Mouse (Mus musculus): ENCODE measurements at regions not wholly inside any gene's neighbourhood (a gene's known extent, or its start where the extent isn't known, plus 50 kb on each side); places are given as distances from the start of the nearest gene placed in this dataset.

- H3K4me2 ChIP-seq (ENCODE audit: low read depth, severe bottlenecking) = no peak overlapping the region
- no peak for ATAC-seq (ENCODE audit: insufficient number of reproducible peaks, low FRiP score, low TSS enrichment, low read depth)
- H3K4me1 ChIP-seq (ENCODE audit: control insufficient read depth, insufficient read depth, low read length) = no peaks in the 10 kb centered on the region
- DNase-seq (ENCODE audit: low spot score) = no peak
- no peak overlapping the region for H3K27ac ChIP-seq (replicated peaks; ENCODE audit: low read depth, low read length)
- 77% methylated on average over 5 of the region's 5 CpGs for WGBS
- H3K4me3 ChIP-seq (ENCODE audit: low read depth, low read length) = no peak overlapping the region
- H3K9me3 ChIP-seq (ENCODE audit: control insufficient read depth, low read length) = no peaks in the 10 kb centered on the region
- H3K36me3 ChIP-seq (ENCODE audit: control insufficient read depth, insufficient read depth, low read length) = no peaks in the 10 kb centered on the region
- H3K9ac ChIP-seq (ENCODE audit: low read length) = no peak overlapping the region
- H3K27me3 ChIP-seq (ENCODE audit: control insufficient read depth, insufficient read depth, low read length) = no peaks in the 10 kb centered on the region
Observed at GRCm38 (mm10) chr11:55926366-55926765, 114.4 kb downstream of the Nmur2 start.

DNA sequence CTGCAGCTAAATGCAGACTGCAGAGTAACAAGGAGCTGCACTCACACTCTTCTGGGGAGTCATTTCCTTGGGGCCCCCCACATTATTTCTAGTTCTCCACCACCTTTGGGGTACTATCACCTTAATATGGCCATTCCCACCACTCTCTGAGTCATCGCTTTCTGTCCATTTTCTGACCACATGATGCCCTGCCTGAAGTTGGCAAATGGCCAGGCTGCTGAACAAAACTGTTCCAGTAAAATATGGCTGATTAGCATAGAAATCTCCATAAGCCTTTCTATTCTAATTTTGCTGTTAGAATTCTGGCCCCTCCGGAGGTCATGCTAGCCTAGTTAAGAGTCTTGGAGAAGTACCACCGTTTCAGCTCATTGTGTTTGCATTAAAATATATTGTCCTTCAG is 121.7 kb downstream of the Nmur2 start:
- Histone ChIP-seq H3K27ac (replicated peaks; ENCODE audit: low read depth, low read length) (no peak overlapping the region), H3K4me3 (ENCODE audit: low read depth, low read length) (no peak overlapping the region), H3K27me3 (ENCODE audit: control insufficient read depth, insufficient read depth, low read length) (no peaks in the 10 kb centered on the region), H3K4me1 (ENCODE audit: control insufficient read depth, insufficient read depth, low read length) (no peaks in the 10 kb centered on the region), H3K9ac (ENCODE audit: low read length) (no peak overlapping the region), H3K4me2 (ENCODE audit: low read depth, severe bottlenecking) (no peak overlapping the region), H3K9me3 (ENCODE audit: control insufficient read depth, low read length) (no peaks in the 10 kb centered on the region), H3K36me3 (ENCODE audit: control insufficient read depth, insufficient read depth, low read length) (no peaks in the 10 kb centered on the region)
- ATAC-seq (ENCODE audit: insufficient number of reproducible peaks, low FRiP score, low TSS enrichment, low read depth) = no peak
- WGBS = 89% methylated on average over 3 of the region's 3 CpGs
- no peak for DNase-seq (ENCODE audit: low spot score)

DNA sequence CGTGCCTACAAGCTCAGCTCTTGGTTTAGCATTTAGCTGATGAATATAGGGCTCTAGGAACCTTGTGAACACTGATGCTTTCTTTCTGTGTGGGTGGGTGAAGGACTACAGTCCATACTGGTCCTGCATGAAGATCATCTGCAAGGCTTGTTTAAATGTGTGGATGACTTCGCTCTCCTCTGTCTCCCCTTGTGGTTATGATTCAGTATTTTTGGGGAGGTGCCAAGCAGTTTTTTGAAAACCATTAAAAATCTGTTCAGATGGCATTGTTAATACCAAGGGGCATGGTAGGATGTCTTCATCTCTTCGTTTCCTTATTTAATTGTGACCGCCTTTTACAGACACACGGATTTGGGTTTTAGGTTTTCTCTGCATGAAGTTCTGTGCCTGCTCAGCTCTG is 122.4 kb downstream of the Nmur2 start:
- Histone ChIP-seq H3K36me3 (ENCODE audit: control insufficient read depth, insufficient read depth, low read length) (no peaks in the 10 kb centered on the region), H3K27me3 (ENCODE audit: control insufficient read depth, insufficient read depth, low read length) (no peaks in the 10 kb centered on the region), H3K4me2 (ENCODE audit: low read depth, severe bottlenecking) (no peak overlapping the region), H3K4me3 (ENCODE audit: low read depth, low read length) (no peak overlapping the region), H3K9ac (ENCODE audit: low read length) (no peak overlapping the region), H3K27ac (replicated peaks; ENCODE audit: low read depth, low read length) (no peak overlapping the region), H3K9me3 (ENCODE audit: control insufficient read depth, low read length) (no peaks in the 10 kb centered on the region), H3K4me1 (ENCODE audit: control insufficient read depth, insufficient read depth, low read length) (no peaks in the 10 kb centered on the region)
- DNase-seq (ENCODE audit: low spot score) = no peak
- WGBS = 90% methylated on average over 5 of the region's 5 CpGs
- ATAC-seq (ENCODE audit: insufficient number of reproducible peaks, low FRiP score, low TSS enrichment, low read depth) = no peak

DNA sequence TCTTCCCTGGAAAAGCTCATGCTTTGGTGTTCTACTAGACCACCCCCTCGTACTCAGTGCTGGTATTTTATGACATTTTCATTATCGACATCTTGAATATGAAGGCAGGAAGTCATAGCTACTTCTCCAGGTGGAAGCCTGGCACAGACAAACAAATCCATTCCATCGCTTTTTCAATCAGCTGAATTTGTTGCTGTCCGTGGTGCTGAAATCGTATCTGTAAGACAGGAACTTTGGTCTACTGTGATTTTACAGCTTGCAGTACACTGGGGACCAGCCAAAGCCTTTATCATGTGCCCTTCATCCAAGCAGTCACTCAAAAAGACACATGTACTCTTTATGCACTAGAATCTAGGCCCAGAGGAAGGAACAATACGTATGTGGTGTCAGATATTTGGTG is 143.3 kb downstream of the Nmur2 start:
- WGBS = 18% methylated on average over 6 of the region's 6 CpGs
- no peaks in the 10 kb centered on the region for H3K27me3 ChIP-seq (ENCODE audit: control insufficient read depth, insufficient read depth, low read length)
- H3K36me3 ChIP-seq (ENCODE audit: control insufficient read depth, insufficient read depth, low read length) = no peaks in the 10 kb centered on the region
- H3K9ac ChIP-seq (ENCODE audit: low read length) = no peak overlapping the region
- H3K4me2 ChIP-seq (ENCODE audit: low read depth, severe bottlenecking) = no peak overlapping the region
- H3K4me1 ChIP-seq (ENCODE audit: control insufficient read depth, insufficient read depth, low read length) = no peaks in the 10 kb centered on the region
- H3K27ac ChIP-seq (replicated peaks; ENCODE audit: low read depth, low read length) = no peak overlapping the region
- no peak for ATAC-seq (ENCODE audit: insufficient number of reproducible peaks, low FRiP score, low TSS enrichment, low read depth)
- H3K9me3 ChIP-seq (ENCODE audit: control insufficient read depth, low read length) = no peaks in the 10 kb centered on the region
- peak; percentile 82 for DNase-seq (ENCODE audit: low spot score)
- H3K4me3 ChIP-seq (ENCODE audit: low read depth, low read length) = no peak overlapping the region

DNA sequence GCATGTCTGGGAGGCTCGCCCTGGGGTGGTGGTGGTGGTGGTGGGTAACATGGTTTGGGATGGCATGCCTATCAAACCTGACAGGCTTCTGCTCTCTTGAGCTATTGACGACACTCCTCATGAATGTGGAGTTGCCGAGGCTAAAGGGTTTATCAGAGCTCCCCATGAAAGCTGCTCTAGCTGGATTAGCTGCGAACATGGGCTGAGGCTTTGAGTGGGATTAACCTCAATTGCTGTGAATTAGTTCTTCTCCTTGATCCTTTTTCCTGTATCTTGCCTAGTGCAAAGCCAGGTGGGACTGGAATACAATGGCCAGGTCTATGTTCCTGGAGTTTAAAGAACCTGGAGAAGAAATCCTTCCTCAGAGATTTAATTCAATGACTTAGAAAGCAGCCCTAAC is 150.6 kb downstream of the Nmur2 start:
- Histone ChIP-seq H3K9me3 (ENCODE audit: control insufficient read depth, low read length) (no peaks in the 10 kb centered on the region), H3K36me3 (ENCODE audit: control insufficient read depth, insufficient read depth, low read length) (no peaks in the 10 kb centered on the region), H3K27ac (replicated peaks; ENCODE audit: low read depth, low read length) (no peak overlapping the region), H3K4me2 (ENCODE audit: low read depth, severe bottlenecking) (no peak overlapping the region), H3K9ac (ENCODE audit: low read length) (no peak overlapping the region), H3K27me3 (ENCODE audit: control insufficient read depth, insufficient read depth, low read length) (no peaks in the 10 kb centered on the region), H3K4me1 (ENCODE audit: control insufficient read depth, insufficient read depth, low read length) (no peaks in the 10 kb centered on the region), H3K4me3 (ENCODE audit: low read depth, low read length) (no peak overlapping the region)
- WGBS = 75% methylated on average over 4 of the region's 4 CpGs
- DNase-seq (ENCODE audit: low spot score) (no peak), ATAC-seq (ENCODE audit: insufficient number of reproducible peaks, low FRiP score, low TSS enrichment, low read depth) (no peak)

DNA sequence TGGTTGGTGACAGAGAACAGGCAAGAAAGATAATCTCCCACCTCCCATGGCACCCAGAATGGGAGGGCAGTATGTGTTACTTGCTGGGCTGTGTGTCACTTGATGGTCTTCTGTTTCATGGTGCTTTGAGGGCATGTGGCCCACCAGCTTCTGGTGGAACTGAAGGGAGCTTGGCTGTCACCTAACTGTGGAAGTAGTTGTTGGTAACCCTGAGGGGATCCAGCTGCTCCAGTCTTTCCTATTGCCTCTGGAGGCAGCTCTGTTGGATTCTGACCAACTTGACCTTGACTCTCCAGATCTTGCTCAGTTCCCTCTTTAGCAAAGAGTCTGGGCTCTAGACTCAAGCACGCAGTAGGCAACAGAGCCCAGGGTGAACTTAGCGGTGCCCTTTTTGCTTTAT is 162.2 kb downstream of the Nmur2 start:
- no peak overlapping the region for H3K4me2 ChIP-seq (ENCODE audit: low read depth, severe bottlenecking)
- 82% methylated on average over 2 of the region's 2 CpGs for WGBS

DNA sequence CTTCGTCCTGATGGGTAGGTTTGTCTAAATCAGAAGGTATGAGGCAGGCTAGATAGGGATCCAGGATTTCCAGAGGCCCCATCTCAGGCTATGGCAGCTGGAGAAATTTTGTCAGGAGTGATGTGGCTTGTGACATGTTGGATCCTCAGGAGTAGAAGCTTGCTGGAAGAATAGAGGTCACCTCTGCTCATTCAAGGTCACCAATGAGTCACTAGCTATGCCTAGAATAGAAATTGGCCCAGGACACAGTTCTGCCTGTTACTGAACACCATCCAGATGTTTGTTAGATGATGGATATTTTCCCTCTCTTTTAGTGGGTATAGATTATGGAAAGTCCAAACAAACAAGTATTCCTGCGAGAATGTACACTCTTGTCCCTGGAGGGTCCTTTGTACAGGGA is 173.7 kb downstream of the Nmur2 start:
- H3K27me3 ChIP-seq (ENCODE audit: control insufficient read depth, insufficient read depth, low read length) = no peaks in the 10 kb centered on the region
- no peak overlapping the region for H3K4me2 ChIP-seq (ENCODE audit: low read depth, severe bottlenecking)
- ATAC-seq (ENCODE audit: insufficient number of reproducible peaks, low FRiP score, low TSS enrichment, low read depth) = no peak
- no peak for DNase-seq (ENCODE audit: low spot score)
- H3K27ac ChIP-seq (replicated peaks; ENCODE audit: low read depth, low read length) = no peak overlapping the region
- H3K4me1 ChIP-seq (ENCODE audit: control insufficient read depth, insufficient read depth, low read length) = no peaks in the 10 kb centered on the region
- H3K4me3 ChIP-seq (ENCODE audit: low read depth, low read length) = no peak overlapping the region
- 83% methylated on average over 2 of the region's 2 CpGs for WGBS
- H3K9ac ChIP-seq (ENCODE audit: low read length) = no peak overlapping the region
- no peaks in the 10 kb centered on the region for H3K9me3 ChIP-seq (ENCODE audit: control insufficient read depth, low read length)
- no peaks in the 10 kb centered on the region for H3K36me3 ChIP-seq (ENCODE audit: control insufficient read depth, insufficient read depth, low read length)

More for the DNA sequence above, 162.2 kb downstream of the Nmur2 start:
- H3K27ac ChIP-seq (replicated peaks; ENCODE audit: low read depth, low read length) = no peak overlapping the region
- H3K9me3 ChIP-seq (ENCODE audit: control insufficient read depth, low read length) = no peaks in the 10 kb centered on the region
- H3K27me3 ChIP-seq (ENCODE audit: control insufficient read depth, insufficient read depth, low read length) = no peaks in the 10 kb centered on the region
- no peak overlapping the region for H3K4me3 ChIP-seq (ENCODE audit: low read depth, low read length)
- no peak for ATAC-seq (ENCODE audit: insufficient number of reproducible peaks, low FRiP score, low TSS enrichment, low read depth)
- H3K36me3 ChIP-seq (ENCODE audit: control insufficient read depth, insufficient read depth, low read length) = no peaks in the 10 kb centered on the region
- no peak for DNase-seq (ENCODE audit: low spot score)
- H3K4me1 ChIP-seq (ENCODE audit: control insufficient read depth, insufficient read depth, low read length) = no peaks in the 10 kb centered on the region
- no peak overlapping the region for H3K9ac ChIP-seq (ENCODE audit: low read length)

DNA sequence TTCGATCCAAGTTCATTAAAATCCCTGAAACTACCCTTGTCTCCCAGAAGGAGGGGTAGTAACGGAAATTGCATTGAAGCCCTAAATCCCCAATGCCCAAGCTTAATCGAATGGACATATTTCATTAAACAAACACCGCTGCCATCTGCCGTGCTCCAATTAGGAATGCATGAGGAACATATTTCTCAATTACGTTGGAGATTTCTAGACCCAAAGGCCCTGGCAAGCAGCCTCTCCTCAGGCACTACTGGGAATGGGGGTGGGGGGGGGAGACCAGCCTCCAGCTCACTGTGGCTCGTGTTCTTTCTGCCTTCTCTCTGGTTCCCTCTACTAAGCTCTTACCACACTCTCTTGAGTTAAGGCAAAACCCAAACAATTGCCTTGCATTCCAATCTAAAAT is 181.6 kb downstream of the Nmur2 start:
- Histone ChIP-seq H3K9me3 (ENCODE audit: control insufficient read depth, low read length) (no peaks in the 10 kb centered on the region), H3K27ac (replicated peaks; ENCODE audit: low read depth, low read length) (no peak overlapping the region), H3K4me2 (ENCODE audit: low read depth, severe bottlenecking) (no peak overlapping the region), H3K9ac (ENCODE audit: low read length) (no peak overlapping the region), H3K27me3 (ENCODE audit: control insufficient read depth, insufficient read depth, low read length) (no peaks in the 10 kb centered on the region), H3K4me3 (ENCODE audit: low read depth, low read length) (no peak overlapping the region), H3K36me3 (ENCODE audit: control insufficient read depth, insufficient read depth, low read length) (no peaks in the 10 kb centered on the region), H3K4me1 (ENCODE audit: control insufficient read depth, insufficient read depth, low read length) (no peaks in the 10 kb centered on the region)
- DNase-seq (ENCODE audit: low spot score) (no peak), ATAC-seq (ENCODE audit: insufficient number of reproducible peaks, low FRiP score, low TSS enrichment, low read depth) (no peak)
- 83% methylated on average over 7 of the region's 7 CpGs for WGBS

DNA sequence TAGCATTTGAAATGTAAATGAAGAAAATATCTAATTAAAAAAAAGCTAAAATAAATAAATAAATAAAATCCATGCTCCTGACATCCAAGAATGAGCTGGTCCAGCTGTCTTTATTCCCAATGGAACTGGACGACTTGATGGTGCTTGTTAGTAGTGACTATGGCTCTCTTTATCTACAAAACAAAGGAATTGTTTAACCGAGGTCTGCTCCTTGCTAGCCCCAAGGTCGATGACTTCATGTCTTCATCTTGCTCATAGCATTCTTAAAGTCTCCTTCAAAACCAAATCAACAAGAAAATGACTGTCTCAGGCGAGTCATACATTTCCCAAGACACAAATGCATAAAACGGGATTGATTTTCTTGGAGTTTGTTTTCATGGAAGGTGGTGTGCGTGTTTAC is 212.5 kb upstream of the Glra1 start:
- DNase-seq (ENCODE audit: low spot score) = no peak
- Histone ChIP-seq H3K9me3 (ENCODE audit: control insufficient read depth, low read length) (no peaks in the 10 kb centered on the region), H3K27me3 (ENCODE audit: control insufficient read depth, insufficient read depth, low read length) (no peaks in the 10 kb centered on the region), H3K36me3 (ENCODE audit: control insufficient read depth, insufficient read depth, low read length) (no peaks in the 10 kb centered on the region), H3K4me1 (ENCODE audit: control insufficient read depth, insufficient read depth, low read length) (no peaks in the 10 kb centered on the region), H3K27ac (replicated peaks; ENCODE audit: low read depth, low read length) (no peak overlapping the region), H3K4me2 (ENCODE audit: low read depth, severe bottlenecking) (no peak overlapping the region), H3K4me3 (ENCODE audit: low read depth, low read length) (no peak overlapping the region), H3K9ac (ENCODE audit: low read length) (no peak overlapping the region)
- ATAC-seq (ENCODE audit: insufficient number of reproducible peaks, low FRiP score, low TSS enrichment, low read depth) = no peak
- WGBS = 83% methylated on average over 6 of the region's 6 CpGs
